ENCODE assay signal across 20 mouse cellular contexts in genomic region chr9:95761381-95761780, GRCm38 (mm10).
"Had no signal": no experiment of that assay in that cellular context is flagged by ENCODE, and none has a peak within 500 bp of the region (broad histone marks: within the 10 kb centered on the region; RNA-seq: fewer than 3 reads in every experiment).

No protein-coding gene starts in this region.

- H3K4me3 ChIP-seq: limb, embryonic 10.5 days; limb, embryonic 13.5 days; liver, embryonic 12.5 days; liver, embryonic 15.5 days; lung, embryonic 15.5 days; megakaryocyte, embryonic 14.5 days; midbrain, embryonic 10.5 days; midbrain, embryonic 13.5 days; myocyte; neural tube, embryonic 13.5 days had no signal

- H3K9me3 ChIP-seq: limb, embryonic 10.5 days; limb, embryonic 13.5 days; liver, embryonic 12.5 days; liver, embryonic 15.5 days; lung, embryonic 15.5 days; megakaryocyte, embryonic 14.5 days; midbrain, embryonic 10.5 days; midbrain, embryonic 13.5 days; neural tube, embryonic 13.5 days had no signal

- H3K4me1 ChIP-seq: limb, embryonic 10.5 days; limb, embryonic 13.5 days; liver, embryonic 12.5 days; liver, embryonic 15.5 days; lung, embryonic 15.5 days; midbrain, embryonic 10.5 days; midbrain, embryonic 13.5 days; neural tube, embryonic 13.5 days had no signal

- ATAC-seq: hindbrain, postnatal 0 days; inflammation-experienced regulatory T-cells, adult 6 months; liver, embryonic 12.5 days; midbrain, embryonic 13.5 days; midbrain, embryonic 16.5 days had no signal

- H3K27me3 ChIP-seq: limb, embryonic 13.5 days; liver, embryonic 12.5 days; liver, embryonic 15.5 days; lung, embryonic 15.5 days; megakaryocyte, embryonic 14.5 days; midbrain, embryonic 13.5 days; neural tube, embryonic 13.5 days had no signal

- H3K27ac ChIP-seq: hindbrain, postnatal 0 days; kidney, postnatal 0 days; limb, embryonic 10.5 days; limb, embryonic 13.5 days; liver, embryonic 12.5 days; liver, embryonic 15.5 days; lung, embryonic 15.5 days; midbrain, embryonic 10.5 days; midbrain, embryonic 13.5 days; neural tube, embryonic 13.5 days had no signal

- DNase-seq: liver; lung, adult 18-20 months; lung, postnatal 10 days; lung, postnatal 36 days; thymus, adult 18-20 months; thymus, postnatal 36 days had no signal

- H3K9ac ChIP-seq: limb, embryonic 13.5 days; liver, embryonic 12.5 days; liver, embryonic 15.5 days; lung, embryonic 15.5 days; midbrain, embryonic 13.5 days; neural tube, embryonic 13.5 days had no signal

- H3K36me3 ChIP-seq: limb, embryonic 10.5 days; limb, embryonic 13.5 days; liver, embryonic 12.5 days; liver, embryonic 15.5 days; lung, embryonic 15.5 days; midbrain, embryonic 10.5 days; midbrain, embryonic 13.5 days; neural tube, embryonic 13.5 days had no signal

- H3K4me2 ChIP-seq: limb, embryonic 13.5 days; liver, embryonic 12.5 days; liver, embryonic 15.5 days; lung, embryonic 15.5 days; midbrain, embryonic 13.5 days; neural tube, embryonic 13.5 days had no signal
